Mouse (Mus musculus) megakaryocyte, embryonic 14.5 days (primary cell): Measurements from ENCODE around the gene Lbh.

ENCODE experiments used
- FLI1 ChIP-seq: IDR thresholded peaks from 2 replicates; pipeline ENCODE4 v1.6.1; 2012; ENCODE audit warnings: low read length, inconsistent platforms, mixed read lengths
- GATA1 ChIP-seq: IDR thresholded peaks from 3 replicates; pipeline ENCODE4 v1.6.1; 2012; ENCODE audit warnings: mixed read lengths, low read length, inconsistent platforms, borderline replicate concordance

GRCm38 (mm10) chr17:72938026-72938795 lies 20.1 kb downstream of the Lbh start:
- TF ChIP-seq GATA1: no peak
- no peak for TF ChIP-seq FLI1
